Mouse (Mus musculus): ENCODE measurements at regions not wholly inside any gene's neighbourhood (a gene's known extent, or its start where the extent isn't known, plus 50 kb on each side); places are given as distances from the start of the nearest gene placed in this dataset.
"Not testable (repeated sequence)": the region's sequence is repeated elsewhere in the genome, so short reads cannot be mapped to it uniquely, and the experiment has no call there.

DNA sequence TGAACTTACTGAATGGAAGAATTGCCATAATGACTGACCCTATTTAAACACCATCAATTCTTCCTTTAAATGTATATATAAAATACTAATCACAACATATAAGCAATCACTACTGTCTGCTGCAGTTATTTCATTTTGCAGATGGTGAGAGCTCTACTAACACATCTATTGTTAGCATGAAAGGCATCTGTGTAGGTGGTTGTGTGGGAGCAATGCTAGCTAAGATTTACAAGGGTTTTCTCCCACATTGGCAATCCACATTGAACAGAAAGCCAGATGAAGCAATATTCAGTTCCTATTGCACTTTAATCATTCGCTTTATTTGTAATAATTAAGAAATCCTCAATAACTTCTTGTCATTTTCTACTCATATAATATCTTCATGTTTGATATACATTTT is 503.4 kb downstream of the Pet2 start:
- DNase-seq (ENCODE audit: low spot score in 2 of 2) = peak in 1 of 2 experiments; percentile 4

DNA sequence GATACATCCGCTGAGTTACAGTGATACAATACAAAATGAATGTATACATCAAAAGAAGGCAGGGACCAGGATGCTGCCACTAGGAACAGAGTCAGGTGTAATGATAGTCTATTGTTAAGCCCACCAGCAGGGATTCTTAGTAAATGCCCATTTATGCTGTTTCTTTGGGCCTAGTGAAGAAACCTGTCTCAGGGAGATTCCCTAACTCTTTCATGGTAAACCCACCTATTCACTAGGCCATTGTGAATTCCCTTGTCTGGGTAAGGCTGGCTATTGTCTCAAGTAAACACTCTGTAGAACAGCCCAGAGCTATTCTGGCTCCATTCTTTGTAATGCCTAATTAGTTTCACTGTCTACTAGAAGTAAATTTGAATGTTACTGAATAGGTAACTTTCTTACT is 536.2 kb downstream of the Pet2 start:
- not testable (repeated sequence) for DNase-seq (ENCODE audit: low spot score in 2 of 2)
